Mouse (Mus musculus): Measurements from ENCODE around the gene Olfr584.

DNA sequence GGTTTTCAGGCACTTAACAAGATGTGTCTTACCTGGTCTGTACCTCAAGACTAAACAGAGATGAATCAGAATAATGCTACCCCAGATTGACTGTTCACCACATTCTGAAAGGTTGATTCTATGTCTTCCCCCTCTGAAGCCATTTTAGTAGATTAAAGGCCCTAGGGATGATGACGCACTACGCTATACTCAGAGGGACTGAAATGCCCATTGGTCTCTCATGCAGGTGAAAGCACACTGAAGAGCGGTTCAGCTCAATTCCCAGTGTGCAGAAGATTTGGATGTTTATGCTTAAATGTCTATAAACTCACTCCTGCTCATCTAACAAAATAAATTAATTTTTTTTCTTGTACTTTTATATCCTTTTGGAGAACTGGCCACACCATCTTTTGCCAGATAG lies 43.9 kb downstream of the Olfr584 start, which contains the start of gene Olfr586:
- no peak for TF ChIP-seq CTCF (IDR thresholded peaks at IDR 0.05; ENCODE audit: extremely low read depth, insufficient read depth, low read length)
- no peak for TF ChIP-seq POLR2A (IDR thresholded peaks at IDR 0.05; ENCODE audit: extremely low read depth, insufficient read depth, low read length)

Measured in cortical plate, adult 2 months (tissue).